Mouse (Mus musculus) activated CD4-positive, CD25-positive, alpha-beta regulatory T cell, adult 4 months (primary cell): ENCODE measurements around the gene Ctsa. TPM values are rescaled to one million over a fixed set of nuclear protein-coding genes. Genes with fewer than 3 reads are reported as not detected.
"Not testable (repeated sequence)": the region's sequence is repeated elsewhere in the genome, so short reads cannot be mapped to it uniquely, and the experiment has no call there.

Experiments used
- ATAC-seq: one replicate; pipeline ENCODE4 v1.8.0; 2017
- polyA plus RNA-seq, 2 experiments: library from polyadenylated mRNA; unstranded; fragments of 100-300 nt; shearing (Covaris generic); gene quantifications; one replicate each; pipeline ENCODE4 v1.2.1; 2017

Gene Ctsa
- polyA plus RNA-seq, 2 experiments from 2014 or later: 215 to 216 TPM

- ATAC-seq: peak; percentile 17
These were observed 23.8 kb downstream of the Ctsa start for GRCm38 (mm10) chr2:164856309-164857100.

GRCm38 (mm10) chr2:164857101-164857821 is 24.6 kb downstream of the Ctsa start, which contains the start of gene Pltp:
Gene Pltp, minus strand, starts transcription at chr2:164857711.
- peak; percentile 71 for ATAC-seq

- ATAC-seq: no peak
These were observed 25.3 kb downstream of the Ctsa start for GRCm38 (mm10) chr2:164857842-164858553.

- no peak for ATAC-seq
These were observed 26.5 kb downstream of the Ctsa start for GRCm38 (mm10) chr2:164859155-164859554.

GRCm38 (mm10) chr2:164859640-164860432 is 27.2 kb downstream of the Ctsa start:
- ATAC-seq: no peak

GRCm38 (mm10) chr2:164861094-164861493 is 28.4 kb downstream of the Ctsa start:
- ATAC-seq: no peak

- no peak for ATAC-seq
These were observed 29.6 kb downstream of the Ctsa start for GRCm38 (mm10) chr2:164862179-164862861.

GRCm38 (mm10) chr2:164863411-164863810 is 30.7 kb downstream of the Ctsa start:
- not testable (repeated sequence) for ATAC-seq

- no peak for ATAC-seq
These were observed 31.9 kb downstream of the Ctsa start for GRCm38 (mm10) chr2:164864593-164864992.

- peak; percentile 58 for ATAC-seq
These were observed 34.3 kb downstream of the Ctsa start for GRCm38 (mm10) chr2:164866741-164867551.

- no peak for ATAC-seq
These were observed 34.9 kb downstream of the Ctsa start for GRCm38 (mm10) chr2:164867566-164867965.

GRCm38 (mm10) chr2:164868491-164868890 is 35.8 kb downstream of the Ctsa start:
- peak; percentile 73 for ATAC-seq

- no peak for ATAC-seq
These were observed 39.1 kb downstream of the Ctsa start for GRCm38 (mm10) chr2:164871602-164872303.

- no peak for ATAC-seq
These were observed 40.9 kb downstream of the Ctsa start for GRCm38 (mm10) chr2:164873621-164874020.

- no peak for ATAC-seq
These were observed 41.6 kb downstream of the Ctsa start for GRCm38 (mm10) chr2:164874239-164874769.

- not testable (repeated sequence) for ATAC-seq
These were observed 43.0 kb downstream of the Ctsa start for GRCm38 (mm10) chr2:164875648-164876047.

- ATAC-seq: not testable (repeated sequence)
These were observed 44.9 kb downstream of the Ctsa start for GRCm38 (mm10) chr2:164877376-164878215.

- no peak for ATAC-seq
These were observed 46.0 kb downstream of the Ctsa start for GRCm38 (mm10) chr2:164878509-164879227.
